Mouse (Mus musculus) limb, embryonic 10.5 days (tissue): ENCODE results near the gene Ptchd4. TPM values are rescaled to one million over a fixed set of nuclear protein-coding genes. Genes with fewer than 3 reads are reported as not detected.

Experiments used
- DNase-seq: peaks from one replicate; pipeline ENCODE4 v3.0.0-alpha.2; 2017; ENCODE audit warnings: low spot score
- H3K27ac ChIP-seq: fragments of 300-500 bp; sonication (generic); 2 replicates; pipeline ENCODE4 v1.5.1; 2016; ENCODE audit warnings: mild to moderate bottlenecking
- H3K27me3 ChIP-seq: fragments of 300-500 bp; sonication (generic); 2 replicates; pipeline ENCODE4 v1.6.1; 2016; ENCODE audit warnings: low read depth, mild to moderate bottlenecking; ENCODE audit not compliant: poor library complexity, severe bottlenecking
- H3K36me3 ChIP-seq: fragments of 300-500 bp; sonication (generic); 2 replicates; pipeline ENCODE4 v1.6.1; 2016; ENCODE audit warnings: mild to moderate bottlenecking, moderate library complexity
- H3K4me1 ChIP-seq: fragments of 300-500 bp; sonication (generic); 2 replicates; pipeline ENCODE4 v1.6.1; 2016
- H3K4me3 ChIP-seq: fragments of 300-500 bp; sonication (generic); 2 replicates; pipeline ENCODE4 v1.5.1; 2016; ENCODE audit warnings: mild to moderate bottlenecking, moderate library complexity
- H3K9me3 ChIP-seq: fragments of 300-500 bp; sonication (generic); replicated peaks from 2 replicates; pipeline ENCODE4 v1.6.1; 2016; ENCODE audit warnings: mild to moderate bottlenecking
- WGBS: fragments of 180-500 bp; shearing (Covaris S2); methylation state at CpG from one replicate; pipeline ENCODE4 v1.1.7; 2016; 5-methylcytosine and 5-hydroxymethylcytosine counted together
- polyA plus RNA-seq: library from polyadenylated mRNA; unstranded; fragments of >200 nt; fragmentation: Nextera tagmentation; extraction: Ambion mirVana; gene quantifications from 2 replicates; pipeline ENCODE4 v1.2.1, GENCODE M21; 2016

The Ptchd4 gene
- polyA plus RNA-seq, 1 experiment from 2014 or later = 0.81 TPM

- H3K27me3 ChIP-seq = no peaks in the 10 kb centered on the region
- no peaks in the 10 kb centered on the region for H3K4me1 ChIP-seq
- no peaks in the 10 kb centered on the region for H3K36me3 ChIP-seq
- H3K27ac ChIP-seq = no peak overlapping the region
- no peak for DNase-seq
- H3K9me3 ChIP-seq = no peaks in the 10 kb centered on the region
- no peak overlapping the region for H3K4me3 ChIP-seq
Observed at GRCm38 (mm10) chr17:42335787-42336186, 20.0 kb downstream of the Ptchd4 start.

- Histone ChIP-seq H3K4me1 (no peaks in the 10 kb centered on the region), H3K27ac (no peak overlapping the region), H3K9me3 (no peaks in the 10 kb centered on the region), H3K36me3 (no peaks in the 10 kb centered on the region), H3K27me3 (no peaks in the 10 kb centered on the region), H3K4me3 (no peak overlapping the region)
- no peak for DNase-seq
- WGBS = 85% methylated on average over 6 of the region's 6 CpGs
Observed at GRCm38 (mm10) chr17:42336571-42336970, 20.8 kb downstream of the Ptchd4 start.

GRCm38 (mm10) chr17:42346027-42346426 is 30.3 kb downstream of the Ptchd4 start:
- Histone ChIP-seq H3K4me1 (no peaks in the 10 kb centered on the region), H3K9me3 (no peaks in the 10 kb centered on the region), H3K27ac (no peak overlapping the region), H3K27me3 (no peaks in the 10 kb centered on the region), H3K36me3 (no peaks in the 10 kb centered on the region), H3K4me3 (no peak overlapping the region)
- no peak for DNase-seq

- 63% methylated on average over 1 of the region's 1 CpGs for WGBS
- no peak overlapping the region for H3K4me3 ChIP-seq
- H3K27ac ChIP-seq = no peak overlapping the region
- H3K27me3 ChIP-seq = no peaks in the 10 kb centered on the region
- no peaks in the 10 kb centered on the region for H3K9me3 ChIP-seq
- H3K4me1 ChIP-seq = no peaks in the 10 kb centered on the region
- no peak for DNase-seq
- no peaks in the 10 kb centered on the region for H3K36me3 ChIP-seq
Observed at GRCm38 (mm10) chr17:42358481-42358880, 42.7 kb downstream of the Ptchd4 start.

- Histone ChIP-seq H3K9me3 (no peaks in the 10 kb centered on the region), H3K36me3 (no peaks in the 10 kb centered on the region), H3K27ac (no peak overlapping the region), H3K4me1 (no peaks in the 10 kb centered on the region), H3K4me3 (no peak overlapping the region), H3K27me3 (no peaks in the 10 kb centered on the region)
- DNase-seq = no peak
- 94% methylated on average over 6 of the region's 6 CpGs for WGBS
Observed at GRCm38 (mm10) chr17:42363085-42363710, 47.5 kb downstream of the Ptchd4 start.

GRCm38 (mm10) chr17:42364716-42365115 is 49.0 kb downstream of the Ptchd4 start:
- Histone ChIP-seq H3K36me3 (no peaks in the 10 kb centered on the region), H3K4me1 (no peaks in the 10 kb centered on the region), H3K27ac (no peak overlapping the region), H3K27me3 (no peaks in the 10 kb centered on the region), H3K9me3 (no peaks in the 10 kb centered on the region), H3K4me3 (no peak overlapping the region)
- no peak for DNase-seq
- WGBS = 71% methylated on average over 1 of the region's 1 CpGs

GRCm38 (mm10) chr17:42374881-42375280 is 59.1 kb downstream of the Ptchd4 start:
- Histone ChIP-seq H3K9me3 (no peaks in the 10 kb centered on the region), H3K27ac (no peak overlapping the region), H3K4me3 (no peak overlapping the region), H3K4me1 (no peaks in the 10 kb centered on the region), H3K36me3 (no peaks in the 10 kb centered on the region), H3K27me3 (no peaks in the 10 kb centered on the region)
- WGBS = 92% methylated on average over 4 of the region's 4 CpGs
- no peak for DNase-seq

- no peaks in the 10 kb centered on the region for H3K36me3 ChIP-seq
- no peaks in the 10 kb centered on the region for H3K9me3 ChIP-seq
- no peak overlapping the region for H3K27ac ChIP-seq
- DNase-seq = no peak
- no peaks in the 10 kb centered on the region for H3K4me1 ChIP-seq
- no peak overlapping the region for H3K4me3 ChIP-seq
- no peaks in the 10 kb centered on the region for H3K27me3 ChIP-seq
Observed at GRCm38 (mm10) chr17:42393086-42393485, 77.3 kb downstream of the Ptchd4 start.

- no peak for DNase-seq
- no peaks in the 10 kb centered on the region for H3K9me3 ChIP-seq
- no peak overlapping the region for H3K27ac ChIP-seq
- H3K36me3 ChIP-seq = no peaks in the 10 kb centered on the region
- H3K27me3 ChIP-seq = no peaks in the 10 kb centered on the region
- no peaks in the 10 kb centered on the region for H3K4me1 ChIP-seq
- H3K4me3 ChIP-seq = no peak overlapping the region
- 91% methylated on average over 3 of the region's 3 CpGs for WGBS
Observed at GRCm38 (mm10) chr17:42395299-42395698, 79.6 kb downstream of the Ptchd4 start.

- H3K27me3 ChIP-seq = no peaks in the 10 kb centered on the region
- H3K9me3 ChIP-seq = no peaks in the 10 kb centered on the region
- H3K27ac ChIP-seq = no peak overlapping the region
- 90% methylated on average over 1 of the region's 1 CpGs for WGBS
- H3K4me1 ChIP-seq = no peaks in the 10 kb centered on the region
- no peaks in the 10 kb centered on the region for H3K36me3 ChIP-seq
- no peak for DNase-seq
- H3K4me3 ChIP-seq = no peak overlapping the region
Observed at GRCm38 (mm10) chr17:42418449-42418848, 102.7 kb downstream of the Ptchd4 start.

- no peak for DNase-seq
- no peaks in the 10 kb centered on the region for H3K27me3 ChIP-seq
- H3K4me3 ChIP-seq = no peak overlapping the region
- H3K27ac ChIP-seq = no peak overlapping the region
- 89% methylated on average over 1 of the region's 1 CpGs for WGBS
- no peaks in the 10 kb centered on the region for H3K9me3 ChIP-seq
- H3K4me1 ChIP-seq = no peaks in the 10 kb centered on the region
- no peaks in the 10 kb centered on the region for H3K36me3 ChIP-seq
Observed at GRCm38 (mm10) chr17:42427961-42428360, 112.2 kb downstream of the Ptchd4 start.

GRCm38 (mm10) chr17:42430380-42430779 is 114.6 kb downstream of the Ptchd4 start:
- no peaks in the 10 kb centered on the region for H3K4me1 ChIP-seq
- 91% methylated on average over 2 of the region's 2 CpGs for WGBS
- no peaks in the 10 kb centered on the region for H3K36me3 ChIP-seq
- no peak for DNase-seq
- no peak overlapping the region for H3K27ac ChIP-seq
- H3K4me3 ChIP-seq = no peak overlapping the region
- no peaks in the 10 kb centered on the region for H3K27me3 ChIP-seq
- H3K9me3 ChIP-seq = no peaks in the 10 kb centered on the region

- H3K4me3 ChIP-seq = no peak overlapping the region
- no peak overlapping the region for H3K27ac ChIP-seq
- no peaks in the 10 kb centered on the region for H3K27me3 ChIP-seq
- H3K4me1 ChIP-seq = no peaks in the 10 kb centered on the region
- 90% methylated on average over 2 of the region's 2 CpGs for WGBS
- no peak for DNase-seq
- H3K36me3 ChIP-seq = no peaks in the 10 kb centered on the region
- H3K9me3 ChIP-seq = no peaks in the 10 kb centered on the region
Observed at GRCm38 (mm10) chr17:42452235-42452634, 136.5 kb downstream of the Ptchd4 start.

GRCm38 (mm10) chr17:42456441-42456840 is 140.7 kb downstream of the Ptchd4 start:
- Histone ChIP-seq H3K9me3 (no peaks in the 10 kb centered on the region), H3K27ac (no peak overlapping the region), H3K27me3 (no peaks in the 10 kb centered on the region), H3K4me3 (no peak overlapping the region), H3K4me1 (no peaks in the 10 kb centered on the region), H3K36me3 (no peaks in the 10 kb centered on the region)
- WGBS = 83% methylated on average over 2 of the region's 2 CpGs
- no peak for DNase-seq
